Mouse (Mus musculus) adrenal gland, adult 8-10 months (tissue): Measurements from ENCODE around the gene Olfr420. TPM values are rescaled to one million over a fixed set of nuclear protein-coding genes. Genes with fewer than 3 reads are reported as not detected.

Experiments
- DNase-seq: peaks from one replicate; pipeline ENCODE4 v3.0.0; 2022
- total RNA-seq, 4 experiments: library from RNA; stranded (reverse); gene quantifications; 2 replicates each; pipeline ENCODE4 v1.2.4; 2022

Gene Olfr420
- total RNA-seq, result not detected

DNA sequence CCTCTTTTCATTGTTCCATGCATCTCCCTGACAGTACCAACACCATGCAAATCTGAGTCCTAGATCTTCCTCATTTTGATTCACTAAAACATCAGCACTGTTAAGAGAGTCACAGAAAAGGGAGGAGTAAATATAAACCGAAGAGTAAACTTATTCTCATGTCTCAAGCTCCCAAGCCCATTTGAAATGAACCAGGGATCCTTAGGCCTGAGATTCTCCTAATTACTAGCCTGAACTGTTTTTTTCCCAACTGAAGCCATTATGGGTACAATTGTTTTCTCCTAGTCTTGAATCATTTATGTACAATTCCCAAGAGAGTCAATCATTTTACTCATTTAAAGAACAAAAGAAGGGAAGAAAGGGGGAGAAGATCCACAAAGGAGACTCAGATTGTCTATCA lies at the start of gene Olfr420:
Gene Olfr420, plus strand, starts transcription at position 301 of the 400 bp plus-strand sequence.
- no peak for DNase-seq

DNA sequence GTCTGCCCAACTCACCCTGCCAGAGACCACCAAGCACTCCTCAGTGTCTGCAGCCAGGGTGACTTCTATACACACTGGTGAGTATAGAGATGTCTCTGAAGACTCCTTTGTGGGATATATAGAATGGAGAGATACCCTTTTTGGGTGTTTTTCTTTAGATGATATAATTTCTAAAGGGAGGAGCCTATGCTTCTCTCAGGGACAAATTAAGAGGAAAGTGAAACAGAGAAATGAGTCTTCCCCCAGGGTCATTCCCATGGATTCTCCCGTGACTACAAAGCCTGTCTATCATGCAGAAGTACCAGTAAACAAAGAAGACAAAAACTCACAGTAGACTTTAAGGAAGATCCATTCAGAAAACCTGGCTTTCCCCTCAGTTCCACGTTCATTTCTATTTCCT lies 34.4 kb upstream of the Olfr420 start, which contains the start of gene Olfr231:
Gene Olfr231, minus strand, starts transcription at position 101 of the 400 bp plus-strand sequence.
- DNase-seq, result no peak

DNA sequence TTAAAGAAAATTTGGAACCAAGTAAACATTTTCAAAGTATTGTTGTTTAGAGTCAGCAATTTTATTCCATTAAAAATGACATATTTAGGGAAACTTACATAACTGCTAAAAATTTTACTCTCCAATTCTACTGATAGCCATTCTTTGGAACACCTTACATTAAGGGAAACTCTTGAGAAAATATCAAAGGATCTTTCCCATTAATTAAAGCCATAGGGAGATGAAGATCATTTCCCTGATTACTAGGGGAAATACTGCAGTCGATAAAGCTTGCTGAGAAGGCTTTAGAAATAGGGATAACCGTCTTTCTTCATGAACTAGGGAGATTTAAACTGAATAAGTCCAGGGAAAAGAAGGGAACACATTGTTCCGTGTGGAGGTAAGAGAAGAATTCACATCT lies 24.2 kb upstream of the Olfr420 start, which contains the start of gene Olfr424:
Gene Olfr424, plus strand, starts transcription at position 301 of the 400 bp plus-strand sequence.
- DNase-seq, result no peak

- DNase-seq, result no peak
Observed at GRCm38 (mm10) chr1:174131999-174132398, 23.4 kb upstream of the Olfr420 start.

- DNase-seq, result no peak
Observed at GRCm38 (mm10) chr1:174141384-174141783, 14.0 kb upstream of the Olfr420 start.

DNA sequence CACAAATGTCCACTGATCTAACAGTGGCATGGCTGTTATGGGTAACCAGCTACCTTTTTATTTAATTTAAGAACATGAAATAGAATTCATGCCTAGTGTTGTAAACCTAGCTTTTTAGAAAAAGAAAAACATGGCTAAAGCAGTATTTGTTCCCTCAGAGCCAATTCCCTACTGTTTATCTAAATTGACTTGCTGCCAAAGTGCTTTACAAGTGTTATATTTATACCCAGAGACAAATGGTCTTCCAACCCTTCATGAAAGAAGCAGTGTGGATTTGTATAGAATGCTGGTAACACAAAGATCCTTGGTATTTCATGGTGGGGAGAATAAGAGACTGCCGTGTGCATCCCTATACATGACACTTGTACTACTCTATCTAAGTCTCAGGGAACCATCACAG lies 8.7 kb upstream of the Olfr420 start:
- no peak for DNase-seq

DNA sequence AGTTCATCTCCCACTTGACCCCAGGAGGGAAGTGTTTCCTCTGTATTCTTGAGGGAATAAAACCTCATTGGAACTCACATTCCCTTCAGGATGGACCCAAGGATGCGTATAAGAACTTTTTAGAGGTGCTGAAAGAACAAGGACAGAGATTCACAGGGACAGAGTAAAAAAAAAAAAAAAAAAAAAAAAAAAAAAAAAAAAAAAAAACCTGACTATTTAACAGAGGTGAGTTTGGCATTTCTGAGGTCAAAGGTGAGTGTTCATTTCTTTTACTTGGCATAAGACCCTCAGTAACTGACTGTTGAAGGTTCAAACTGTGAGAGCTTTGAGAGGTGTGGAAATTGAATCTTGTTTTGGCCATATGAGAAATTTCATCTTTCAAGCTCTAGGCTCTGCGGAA lies 6.1 kb upstream of the Olfr420 start:
- DNase-seq, result no peak

- no peak for DNase-seq
Observed at GRCm38 (mm10) chr1:174157622-174158021, 2.2 kb downstream of the Olfr420 start.

DNA sequence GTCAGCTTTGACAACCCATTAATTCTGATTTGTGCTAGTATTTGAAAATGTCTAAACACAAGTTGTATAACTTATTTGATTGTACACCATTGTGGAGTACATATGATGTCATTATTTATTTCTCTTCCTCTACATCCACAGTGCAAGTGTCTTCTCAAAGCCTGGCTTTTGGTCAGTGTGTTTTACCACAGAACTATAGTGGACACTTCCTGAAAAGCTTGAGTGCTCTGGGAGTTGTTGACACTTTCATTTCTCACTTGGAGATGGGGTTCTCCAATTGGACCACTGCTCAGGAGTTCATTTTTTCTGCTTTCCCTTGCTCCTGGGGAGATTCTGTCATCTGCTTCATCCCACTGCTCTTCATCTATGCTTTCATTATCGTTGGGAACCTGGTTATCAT lies 3.1 kb downstream of the Olfr420 start:
- DNase-seq, result no peak

DNA sequence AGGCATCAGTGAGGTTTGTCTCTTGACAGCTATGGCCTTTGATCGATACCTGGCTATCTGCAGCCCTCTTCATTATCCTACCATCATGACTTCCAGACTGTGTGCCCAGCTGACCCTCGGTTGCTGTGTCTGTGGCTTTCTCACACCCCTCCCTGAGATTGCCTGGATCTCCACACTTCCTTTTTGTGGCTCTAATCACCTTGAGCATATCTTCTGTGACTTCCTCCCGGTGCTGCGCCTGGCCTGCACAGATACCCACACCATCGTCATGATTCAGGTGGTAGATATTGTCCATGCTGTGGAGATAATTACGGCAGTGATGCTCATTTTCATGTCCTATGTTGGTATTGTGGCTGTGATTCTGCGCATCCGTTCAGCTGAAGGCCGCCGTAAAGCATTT lies 3.7 kb downstream of the Olfr420 start:
- no peak for DNase-seq

DNA sequence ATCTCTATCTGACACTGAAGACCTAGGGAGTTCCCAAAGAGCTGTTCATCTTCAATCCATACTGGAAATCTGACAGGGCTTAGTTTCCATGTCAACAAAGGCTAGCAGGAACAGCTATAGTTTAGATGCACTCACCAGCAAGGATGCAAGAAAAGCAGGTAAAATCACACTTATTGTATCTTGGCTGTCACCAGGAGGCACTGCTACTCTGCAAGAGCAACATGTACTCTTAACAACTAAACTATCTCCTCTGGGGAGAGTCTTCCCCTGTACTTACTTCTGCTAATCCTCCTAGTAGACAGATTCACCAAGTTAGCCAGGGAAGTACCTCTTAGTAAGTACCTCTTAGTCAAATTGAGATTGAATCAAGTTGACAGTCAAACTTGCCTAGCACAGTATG lies 13.6 kb downstream of the Olfr420 start:
- DNase-seq, result no peak

GRCm38 (mm10) chr1:174170706-174171501 lies 15.5 kb downstream of the Olfr420 start:
- DNase-seq, result no peak

- no peak for DNase-seq
Observed at GRCm38 (mm10) chr1:174171537-174171936, 16.1 kb downstream of the Olfr420 start.

DNA sequence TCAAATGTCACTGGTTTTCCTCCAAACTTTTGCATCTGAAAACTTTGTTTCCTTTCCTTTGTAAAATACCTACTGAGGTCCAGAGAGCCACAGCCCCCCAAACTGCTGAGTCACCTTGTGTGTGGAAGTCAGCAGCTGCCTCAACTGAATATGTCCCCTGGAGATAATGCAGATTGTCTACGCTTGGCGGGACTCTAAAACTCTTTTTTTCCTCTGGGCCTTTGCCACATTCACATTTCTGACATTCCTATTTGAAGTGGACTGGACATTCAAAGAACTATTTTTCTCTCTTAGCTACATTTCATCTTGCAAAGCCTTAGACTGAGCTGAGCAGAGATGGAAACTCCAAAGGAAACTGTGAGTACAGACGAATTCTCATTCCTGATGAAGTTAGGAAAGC lies 17.2 kb downstream of the Olfr420 start, which contains the start of gene Spta1:
Gene Spta1, plus strand, starts transcription at position 172 of the 400 bp plus-strand sequence.
- DNase-seq, result no peak

DNA sequence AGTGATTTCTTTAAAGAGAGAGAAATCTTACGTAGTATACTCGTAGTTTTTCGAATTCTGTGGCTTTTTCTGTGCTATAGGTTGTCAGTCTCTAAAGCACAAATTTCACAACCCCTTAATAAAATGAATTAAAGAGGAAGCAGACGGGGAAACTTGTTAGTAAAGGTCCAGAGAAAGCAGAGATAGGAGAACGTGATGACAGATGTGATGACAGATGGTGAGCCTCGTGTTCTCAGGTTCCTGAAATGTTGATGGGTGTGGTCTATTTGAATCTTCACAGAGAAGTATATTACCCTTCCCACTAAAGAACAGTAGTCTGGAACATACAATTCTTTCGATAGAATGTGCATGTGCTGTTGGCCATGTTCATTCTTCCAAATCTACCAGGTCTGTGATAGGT lies 49.3 kb downstream of the Olfr420 start:
- DNase-seq, result no peak

Other genes starting within 250 kb of the Olfr420 start
- gene Ifi211, start 242.6 kb upstream of the Olfr420 start, total RNA-seq, result 1 to 10 TPM; 1.3 to 3.0 (median 1.6) TPM
- 10 to 100 TPM; 10.5 to 23.6 (median 16.3) TPM for gene Mndal, start 213.1 kb upstream of the Olfr420 start, total RNA-seq
- gene Ifi203, start 213.0 kb upstream of the Olfr420 start, total RNA-seq, result 10 to 100 TPM in 3 of 4 experiments, 1 to 10 TPM in 1; 8.3 to 18.8 (median 14.0) TPM
- gene Ifi202b, start 172.9 kb upstream of the Olfr420 start, total RNA-seq, result not detected
- 1 to 10 TPM; 2.7 to 6.5 (median 4.3) TPM for gene Ifi205, start 123.8 kb upstream of the Olfr420 start, total RNA-seq
- not detected for gene Olfr433, start 114.9 kb upstream of the Olfr420 start, total RNA-seq
- gene Olfr432, start 106.4 kb upstream of the Olfr420 start, total RNA-seq, result not detected
- gene Olfr430, start 89.0 kb upstream of the Olfr420 start, total RNA-seq, result not detected
- gene Olfr429, start 71.3 kb upstream of the Olfr420 start, total RNA-seq, result not detected
- not detected for gene Olfr427, start 58.7 kb upstream of the Olfr420 start, total RNA-seq
- gene Olfr231, start 34.5 kb upstream of the Olfr420 start, total RNA-seq, result not detected
- gene Olfr424, start 24.1 kb upstream of the Olfr420 start, total RNA-seq, result not detected
- under 1 TPM; 0.15 to 0.25 (median 0.24) TPM for gene Spta1, start 17.1 kb downstream of the Olfr420 start, total RNA-seq
- gene Olfr419, start 96.4 kb downstream of the Olfr420 start, total RNA-seq, result not detected
- gene Mptx1, start 174.9 kb downstream of the Olfr420 start, total RNA-seq, result not detected
- gene Olfr417, start 209.5 kb downstream of the Olfr420 start, total RNA-seq, result not detected
- not detected for gene Olfr248, start 235.4 kb downstream of the Olfr420 start, total RNA-seq